Comparison of ENCODE assay signal across 1 mouse cellular context in genomic region chr4:129113083-129113988, GRCm38 (mm10).
TF ChIP-seq lines count a peak whose summit lies in the region.

No protein-coding gene starts in this region.

TF ChIP-seq in CH12.LX, 34 proteins besides CTCF, POLR2A, EP300 and RAD21 (continued from another document):
- TF ChIP-seq NELFE (IDR thresholded peaks at IDR 0.05; ENCODE audit: low read depth, low read length), result peak; percentile 65; the same call in 1 of the 2 replicates
- no peak for TF ChIP-seq USF2 (conservative IDR thresholded peaks at IDR 0.05; ENCODE audit: low read depth, low read length)
- TF ChIP-seq MYC (IDR thresholded peaks at IDR 0.05; ENCODE audit: low read depth, low read length), result peak; percentile 71
- TF ChIP-seq MXI1 (IDR thresholded peaks at IDR 0.05; ENCODE audit: low read depth, low read length), result no peak
- TF ChIP-seq UBTF (IDR thresholded peaks at IDR 0.05; ENCODE audit: low read depth, low read length), result no peak
- TF ChIP-seq MEF2A (IDR thresholded peaks at IDR 0.05; ENCODE audit: borderline replicate concordance, low read depth, low read length), result no peak
- no peak for TF ChIP-seq ZMIZ1 (IDR thresholded peaks at IDR 0.05; ENCODE audit: low read depth, low read length)
- TF ChIP-seq ZC3H11A (IDR thresholded peaks at IDR 0.05; ENCODE audit: low read depth, low read length), result no peak
- no peak for TF ChIP-seq MAFK (IDR thresholded peaks at IDR 0.05; ENCODE audit: insufficient replicate concordance, low read length)
- TF ChIP-seq HCFC1 (IDR thresholded peaks at IDR 0.05; ENCODE audit: low read depth, low read length), result no peak
- no peak for TF ChIP-seq CHD1 (IDR thresholded peaks at IDR 0.05; ENCODE audit: low read depth, low read length)
- no peak for TF ChIP-seq POLR2AphosphoS2 (IDR thresholded peaks at IDR 0.05; ENCODE audit: low read depth, low read length)
- no peak for TF ChIP-seq ETS1 (conservative IDR thresholded peaks at IDR 0.05; ENCODE audit: low read depth, low read length)
- TF ChIP-seq KAT2A (IDR thresholded peaks at IDR 0.05; ENCODE audit: insufficient replicate concordance, low read length), result no peak
- TF ChIP-seq ELF1 (IDR thresholded peaks at IDR 0.05; ENCODE audit: low read depth, low read length), result no peak
- TF ChIP-seq IRF4 (IDR thresholded peaks at IDR 0.05; ENCODE audit: low read depth, low read length), result no peak
- TF ChIP-seq JUN (IDR thresholded peaks at IDR 0.05; ENCODE audit: insufficient read depth, low read depth, low read length), result no peak
- TF ChIP-seq SIN3A (IDR thresholded peaks at IDR 0.05; ENCODE audit: low read length), result no peak
- TF ChIP-seq NRF1 (IDR thresholded peaks at IDR 0.05; ENCODE audit: low read depth, low read length), result no peak
- no peak for TF ChIP-seq CHD2 (IDR thresholded peaks at IDR 0.05; ENCODE audit: low read length)
- TF ChIP-seq TCF12 (IDR thresholded peaks at IDR 0.05; ENCODE audit: low read depth, low read length), result peak; percentile 74
- peak; percentile 96 for TF ChIP-seq MAX (IDR thresholded peaks at IDR 0.05; ENCODE audit: low read length)
- no peak for TF ChIP-seq GABPA (IDR thresholded peaks at IDR 0.05; ENCODE audit: insufficient replicate concordance, low read depth, low read length)
- peak; percentile 75 for TF ChIP-seq BHLHE40 (IDR thresholded peaks at IDR 0.05; ENCODE audit: low read depth, low read length)
- no peak for TF ChIP-seq JUND (conservative IDR thresholded peaks at IDR 0.05; ENCODE audit: low read depth, low read length)
- no peak for TF ChIP-seq ZNF384 (IDR thresholded peaks at IDR 0.05; ENCODE audit: low read depth, low read length)
- TF ChIP-seq USF1 (IDR thresholded peaks at IDR 0.05; ENCODE audit: low read depth, low read length), result no peak
- peak; percentile 66 for TF ChIP-seq SMC3 (IDR thresholded peaks at IDR 0.05; ENCODE audit: low read depth, low read length)
- no peak for TF ChIP-seq ZKSCAN1 (IDR thresholded peaks at IDR 0.05; ENCODE audit: borderline replicate concordance, low read depth, low read length)
- TF ChIP-seq MAZ (IDR thresholded peaks at IDR 0.05; ENCODE audit: low read depth, low read length), result no peak
- no peak for TF ChIP-seq PAX5 (IDR thresholded peaks at IDR 0.05; ENCODE audit: low read length)
- no peak for TF ChIP-seq E2F4 (IDR thresholded peaks at IDR 0.05; ENCODE audit: insufficient replicate concordance, low read depth, low read length)
- no peak for TF ChIP-seq RCOR1 (conservative IDR thresholded peaks at IDR 0.05; ENCODE audit: low read depth, low read length)
